Mouse (Mus musculus): ENCODE measurements around the gene Mlh3.

DNA sequence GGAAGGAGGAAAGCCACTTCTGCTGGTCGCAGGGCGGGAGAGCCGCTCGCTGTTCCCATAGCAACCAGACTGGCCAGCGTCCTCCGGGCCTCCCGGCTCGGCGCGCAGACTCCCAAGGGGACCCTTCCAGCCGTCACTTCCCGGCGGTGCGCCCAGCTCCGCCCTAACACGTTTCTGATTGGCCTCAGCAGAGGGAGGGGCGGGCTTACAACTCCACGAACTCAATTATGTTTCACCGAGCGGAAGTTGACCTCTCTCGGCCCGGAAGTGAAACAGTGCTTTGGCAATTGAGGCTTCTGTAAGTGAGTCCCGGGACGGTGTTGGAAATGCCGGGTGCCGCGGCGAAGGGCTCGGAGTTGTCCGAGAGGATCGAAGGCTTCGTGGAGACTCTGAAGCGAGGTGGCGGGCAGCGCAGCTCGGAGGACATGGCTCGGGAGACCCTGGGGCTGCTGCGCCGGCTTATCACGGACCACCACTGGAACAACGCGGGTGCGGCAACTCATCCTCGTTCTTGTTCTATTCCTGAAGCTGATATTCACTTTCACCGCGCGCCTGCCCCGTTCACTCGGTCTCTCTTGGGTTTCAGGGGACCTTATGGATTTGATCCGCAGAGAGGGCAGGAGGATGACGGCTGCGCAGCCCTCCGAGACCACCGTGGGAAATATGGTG is 51.0 kb downstream of the Mlh3 start, which contains the start of gene Eif2b2:
- TF ChIP-seq POLR2A (IDR thresholded peaks at IDR 0.05; ENCODE audit: extremely low read depth, insufficient read depth, low read length) (peak; percentile 22; the same call in 1 of the 2 replicates), CTCF (IDR thresholded peaks at IDR 0.05; ENCODE audit: extremely low read depth, insufficient read depth, low read length) (no peak)
